Mouse (Mus musculus) cortical plate, adult 2 months (tissue): ENCODE measurements around the gene Prkar1b.

Experiments
- CTCF ChIP-seq: fragments of 200-500 bp; IDR thresholded peaks from 2 replicates; pipeline ENCODE4 v1.5.1; 2011; ENCODE audit warnings: mild to moderate bottlenecking, control low read depth, low read length; ENCODE audit not compliant: insufficient read depth; ENCODE audit errors: extremely low read depth
- POLR2A ChIP-seq: fragments of 200-500 bp; IDR thresholded peaks from 2 replicates; pipeline ENCODE4 v1.6.1; 2011; ENCODE audit warnings: mild to moderate bottlenecking, low read length, control low read depth; ENCODE audit not compliant: insufficient read depth; ENCODE audit errors: extremely low read depth

DNA sequence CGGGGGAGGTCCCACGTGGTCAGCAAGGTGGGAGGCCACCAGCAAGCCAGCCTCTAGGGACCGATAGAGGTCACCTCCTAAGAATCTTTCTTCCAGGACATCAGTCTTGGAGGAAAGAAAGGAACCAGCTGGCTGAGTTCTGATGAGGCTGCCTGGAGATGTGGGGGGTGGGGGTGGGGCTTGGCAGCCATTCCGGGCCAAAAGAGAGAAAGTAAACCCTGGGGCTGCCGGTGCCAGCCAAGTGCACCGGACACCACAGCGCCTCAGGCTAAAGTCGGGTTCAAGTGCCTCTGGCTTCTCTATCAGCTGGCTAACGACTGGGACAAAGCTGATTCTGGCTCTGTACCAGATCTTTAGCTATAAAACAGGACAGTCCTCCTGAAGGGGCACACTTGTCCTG, 74.0 kb downstream of the Prkar1b start:
- TF ChIP-seq CTCF (no peak), POLR2A (no peak)
